Mouse (Mus musculus): ENCODE data around the gene Fam205a1. TPM values are rescaled to one million over a fixed set of nuclear protein-coding genes. Genes with fewer than 3 reads are reported as not detected.

Gene Fam205a1
- polyA plus RNA-seq (2017; shearing (Covaris generic)) = not detected

GRCm38 (mm10) chr4:42853788-42854187, at the start of gene Fam205a1:
Gene Fam205a1 (minus strand): TSS chr4:42853888.

GRCm38 (mm10) chr4:42874134-42874533, 20.4 kb upstream of the Fam205a1 start, which contains the start of gene Fam205c:
Gene Fam205c (minus strand): TSS chr4:42874234.

GRCm38 (mm10) chr4:42856671-42857070, 3.0 kb upstream of the Fam205a1 start, which contains the start of gene Gm12394:
Gene Gm12394 (minus strand): TSS chr4:42856771.

Other genes starting within 250 kb of the Fam205a1 start
- gene Gm10591, start 241.7 kb downstream of the Fam205a1 start, polyA plus RNA-seq (2017; shearing (Covaris generic)) = not detected
- not detected for gene Gm2564, start 224.2 kb downstream of the Fam205a1 start, polyA plus RNA-seq (2017; shearing (Covaris generic))
- gene Ccl27b, start 198.6 kb downstream of the Fam205a1 start, polyA plus RNA-seq (2017; shearing (Covaris generic)) = not detected
- gene Il11ra2, start 192.0 kb downstream of the Fam205a1 start, polyA plus RNA-seq (2017; shearing (Covaris generic)) = not detected
- gene 4930578G10Rik, start 118.3 kb downstream of the Fam205a1 start, polyA plus RNA-seq (2017; shearing (Covaris generic)) = not detected
- gene Ccl19, start 97.3 kb downstream of the Fam205a1 start, polyA plus RNA-seq (2017; shearing (Covaris generic)) = not detected
- not detected for gene Ccl21a, start 79.9 kb downstream of the Fam205a1 start, polyA plus RNA-seq (2017; shearing (Covaris generic))
- gene Gm12394, start 2.9 kb upstream of the Fam205a1 start, polyA plus RNA-seq (2017; shearing (Covaris generic)) = not detected
- gene Fam205c, start 20.3 kb upstream of the Fam205a1 start, polyA plus RNA-seq (2017; shearing (Covaris generic)) = not detected
- not detected for gene Phf24, start 62.8 kb upstream of the Fam205a1 start, polyA plus RNA-seq (2017; shearing (Covaris generic))
- 38.1 TPM for gene Dnajb5, start 95.9 kb upstream of the Fam205a1 start, polyA plus RNA-seq (2017; shearing (Covaris generic))
- gene 1700022I11Rik, start 115.7 kb upstream of the Fam205a1 start, polyA plus RNA-seq (2017; shearing (Covaris generic)) = not detected
- 266 TPM for gene Vcp, start 146.6 kb upstream of the Fam205a1 start, polyA plus RNA-seq (2017; shearing (Covaris generic))
- 19.4 TPM for gene Fancg, start 156.6 kb upstream of the Fam205a1 start, polyA plus RNA-seq (2017; shearing (Covaris generic))
- 53.9 TPM for gene Pigo, start 171.9 kb upstream of the Fam205a1 start, polyA plus RNA-seq (2017; shearing (Covaris generic))
- gene Stoml2, start 177.8 kb upstream of the Fam205a1 start, polyA plus RNA-seq (2017; shearing (Covaris generic)) = 70.0 TPM
- 2.4 TPM for gene Fam214b, start 192.3 kb upstream of the Fam205a1 start, polyA plus RNA-seq (2017; shearing (Covaris generic))
- gene Unc13b, start 205.1 kb upstream of the Fam205a1 start, polyA plus RNA-seq (2017; shearing (Covaris generic)) = 0.42 TPM

Data from naive thymus-derived CD4-positive, alpha-beta T cell, adult 5 months (primary cell).